Mouse (Mus musculus) ES-E14 (cell line): ENCODE measurements at regions not wholly inside any gene's neighbourhood (a gene's known extent, or its start where the extent isn't known, plus 50 kb on each side); places are given as distances from the start of the nearest gene placed in this dataset.

Source experiments
- DNase-seq: peaks from one replicate; pipeline ENCODE4 v3.0.0-alpha.2; 2013; ENCODE audit warnings: low read depth, low spot score
- H3K27ac ChIP-seq: 2 replicates; pipeline ENCODE4 v1.5.1; 2012; ENCODE audit warnings: low read depth, mild to moderate bottlenecking, low read length, moderate library complexity, mixed read lengths; ENCODE audit not compliant: poor library complexity, insufficient read depth, severe bottlenecking
- H3K36me3 ChIP-seq: 2 replicates; pipeline ENCODE4 v1.6.1; 2012; ENCODE audit warnings: mild to moderate bottlenecking, low read length, moderate library complexity, mixed read lengths; ENCODE audit not compliant: control insufficient read depth, poor library complexity, insufficient read depth, severe bottlenecking
- H3K4me1 ChIP-seq, 2 experiments: fragments of 150-350 bp in 1 of 2; sonication (generic) in 1 of 2; 2 replicates each; pipeline ENCODE4 v1.6.1; 2012; ENCODE audit warnings: low read length in 2 of 2, mild to moderate bottlenecking in 1 of 2, mixed read lengths in 1 of 2; ENCODE audit not compliant: control insufficient read depth in 2 of 2, insufficient read depth in 2 of 2, poor library complexity in 1 of 2
- H3K4me3 ChIP-seq, 2 experiments: fragments of 150-350 bp in 1 of 2; sonication (generic) in 1 of 2; 2 replicates each; pipeline ENCODE4 v1.5.1; 2012; ENCODE audit warnings: low read length in 2 of 2, low read depth in 1 of 2, mild to moderate bottlenecking in 1 of 2, mixed read lengths in 1 of 2; ENCODE audit not compliant: insufficient read depth in 1 of 2, poor library complexity in 1 of 2, severe bottlenecking in 1 of 2
- H3K9ac ChIP-seq: 2 replicates; pipeline ENCODE4 v1.6.1; 2012; ENCODE audit warnings: low read depth, mild to moderate bottlenecking, low read length, mixed read lengths; ENCODE audit not compliant: poor library complexity, insufficient read depth, severe bottlenecking
- H3K9me3 ChIP-seq: fragments of 150-350 bp; sonication (generic); 2 replicates; pipeline ENCODE4 v1.6.1; 2012; ENCODE audit warnings: low read depth, mild to moderate bottlenecking, low read length; ENCODE audit not compliant: control insufficient read depth, insufficient read depth
- CHD2 ChIP-seq: IDR thresholded peaks from 2 replicates; pipeline ENCODE4 v1.6.1; 2014; ENCODE audit warnings: mild to moderate bottlenecking, low read depth, low read length, inconsistent platforms
- HCFC1 ChIP-seq: IDR thresholded peaks from 2 replicates; pipeline ENCODE4 v1.6.1; 2012; ENCODE audit warnings: low read length, inconsistent platforms, borderline replicate concordance; ENCODE audit not compliant: insufficient read depth
- MAFK ChIP-seq: IDR thresholded peaks from 2 replicates; pipeline ENCODE4 v1.6.1; 2014; ENCODE audit warnings: mild to moderate bottlenecking, low read depth, low read length, inconsistent platforms; ENCODE audit not compliant: insufficient read depth
- ZC3H11A ChIP-seq: IDR thresholded peaks from 2 replicates; pipeline ENCODE4 v1.6.1; 2012; ENCODE audit warnings: low read depth, mild to moderate bottlenecking, inconsistent platforms, low read length, borderline replicate concordance
- ZNF384 ChIP-seq: IDR thresholded peaks from 2 replicates; pipeline ENCODE4 v1.6.1; 2012; ENCODE audit warnings: low read depth, low read length, inconsistent platforms
- in situ Hi-C, 2 experiments: fragments of 600-800 bp; cut with MboI; formaldehyde crosslinking; loops; one replicate each; pipeline ENCODE4 v1.15.1; 2025; ENCODE audit warnings: low sequenced_read_pairs in 2 of 2, inconsistent platforms in 1 of 2; ENCODE audit not compliant: unreplicated experiment in 2 of 2

- no peaks in the 10 kb centered on the region for H3K9me3 ChIP-seq
- H3K27ac ChIP-seq, result no peak overlapping the region
- TF ChIP-seq HCFC1 (no peak), MAFK (no peak), ZNF384 (no peak), ZC3H11A (peak; percentile 86)
- in situ Hi-C loops, result loop anchor here (10.0 to 25.0 kb wide), 3 partner anchors 501 to 691 kb away; no protein-coding TSS in a partner anchor
- H3K4me3 ChIP-seq, result no peak overlapping the region
- H3K9ac ChIP-seq, result no peak overlapping the region
- DNase-seq, result peak; percentile 49
- H3K36me3 ChIP-seq, result no peaks in the 10 kb centered on the region
- H3K4me1 ChIP-seq, result no peaks in the 10 kb centered on the region
Measured at GRCm38 (mm10) chr9:33095654-33096053, 459.6 kb downstream of the Ets1 start.

DNA sequence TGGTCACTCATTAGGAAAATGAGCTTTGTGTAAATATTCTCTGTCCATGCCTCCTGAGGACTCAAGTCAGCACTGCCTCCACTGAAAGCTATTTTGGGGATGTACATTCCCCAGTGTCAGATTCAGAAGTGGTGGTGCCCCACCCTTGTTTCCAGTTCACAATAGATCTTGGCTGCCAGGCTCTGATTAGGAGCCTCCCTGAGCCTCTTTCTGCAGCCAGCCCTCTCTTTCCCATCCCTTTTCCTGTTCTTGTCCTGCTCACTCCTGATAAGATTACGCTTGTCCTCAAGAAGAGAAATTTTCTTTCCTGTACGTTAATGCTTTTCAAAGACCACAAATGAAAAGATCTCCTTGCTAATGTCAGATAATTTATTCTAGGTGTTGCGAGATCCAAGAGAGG lies 465.2 kb downstream of the Ets1 start:
- no peak overlapping the region for H3K27ac ChIP-seq
- H3K4me3 ChIP-seq, result no peak overlapping the region
- TF ChIP-seq HCFC1 (no peak), ZC3H11A (no peak), CHD2 (no peak), ZNF384 (no peak), MAFK (no peak)
- H3K4me1 ChIP-seq, result no peaks in the 10 kb centered on the region
- in situ Hi-C loops, result no loop called here
- no peaks in the 10 kb centered on the region for H3K9me3 ChIP-seq
- H3K9ac ChIP-seq, result no peak overlapping the region
- no peak for DNase-seq
- no peaks in the 10 kb centered on the region for H3K36me3 ChIP-seq

DNA sequence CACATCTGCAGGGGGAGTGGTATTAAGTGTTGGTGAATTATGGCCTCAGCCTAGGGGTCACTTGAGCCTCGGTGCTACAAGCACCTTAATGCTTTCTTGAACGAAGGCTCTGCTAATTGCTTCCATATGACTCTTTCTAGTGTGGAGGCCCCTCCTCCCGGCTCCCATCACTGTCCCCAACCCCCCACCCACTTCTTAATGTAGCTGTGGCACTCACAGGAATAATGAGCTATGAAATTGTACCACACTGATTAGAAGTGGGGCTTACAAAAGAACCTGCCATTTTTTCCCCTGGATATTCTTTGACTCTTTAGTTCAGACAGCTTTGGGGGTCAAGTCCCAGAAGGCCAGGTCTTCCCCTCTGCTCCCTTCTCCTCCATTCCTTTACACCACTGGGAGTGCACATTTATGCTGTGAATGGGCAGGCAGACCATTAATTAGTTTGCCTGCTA lies 468.6 kb downstream of the Ets1 start:
- no peak for DNase-seq
- in situ Hi-C loops, result no loop called here
- H3K9me3 ChIP-seq, result no peaks in the 10 kb centered on the region
- H3K9ac ChIP-seq, result no peak overlapping the region
- no peak for TF ChIP-seq CHD2
- no peak for TF ChIP-seq HCFC1
- no peak for TF ChIP-seq ZC3H11A
- no peak for TF ChIP-seq ZNF384
- TF ChIP-seq MAFK, result no peak
- H3K4me3 ChIP-seq, result no peak overlapping the region
- no peak overlapping the region for H3K27ac ChIP-seq
- no peaks in the 10 kb centered on the region for H3K36me3 ChIP-seq
- no peaks in the 10 kb centered on the region for H3K4me1 ChIP-seq

- H3K4me3 ChIP-seq, result no peak overlapping the region
- in situ Hi-C loops, result no loop called here
- H3K9me3 ChIP-seq, result 0 out of 2 replicates have a peak, but pooled peaks cover 2% of the 10 kb centered on the region
- no peak overlapping the region for H3K9ac ChIP-seq
- no peak for DNase-seq
- no peaks in the 10 kb centered on the region for H3K4me1 ChIP-seq
- TF ChIP-seq ZC3H11A, result no peak
- no peak for TF ChIP-seq MAFK
- TF ChIP-seq ZNF384, result no peak
- no peak for TF ChIP-seq CHD2
- TF ChIP-seq HCFC1, result no peak
- H3K27ac ChIP-seq, result no peak overlapping the region
- H3K36me3 ChIP-seq, result no peaks in the 10 kb centered on the region
Measured at GRCm38 (mm10) chr9:33123841-33124240, 487.8 kb downstream of the Ets1 start.

DNA sequence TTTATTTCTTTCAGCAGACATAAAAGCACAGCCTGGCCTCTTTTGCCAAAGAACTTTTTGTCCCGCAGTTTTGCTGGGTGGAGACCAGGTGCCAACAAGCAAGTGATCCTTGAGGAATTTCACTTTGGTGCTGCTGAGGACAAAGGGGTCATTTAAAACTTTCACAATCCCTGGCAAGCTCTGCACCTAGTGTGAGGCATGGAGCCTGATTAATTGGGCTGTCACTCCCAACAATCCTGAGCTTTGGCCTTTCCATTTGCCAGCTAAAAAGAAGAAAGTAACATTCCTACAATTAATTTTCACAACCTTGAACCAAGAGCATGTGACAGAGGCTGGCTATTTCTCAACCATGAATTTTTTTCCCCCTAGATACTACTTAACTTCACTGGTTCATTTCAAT lies 516.2 kb downstream of the Ets1 start:
- no peak for TF ChIP-seq ZC3H11A
- TF ChIP-seq ZNF384, result no peak
- TF ChIP-seq MAFK, result no peak
- no peak for TF ChIP-seq CHD2
- TF ChIP-seq HCFC1, result no peak
- in situ Hi-C loops, result no loop called here
- no peak overlapping the region for H3K4me3 ChIP-seq
- no peaks in the 10 kb centered on the region for H3K4me1 ChIP-seq
- DNase-seq, result no peak
- H3K9ac ChIP-seq, result no peak overlapping the region
- H3K27ac ChIP-seq, result no peak overlapping the region
- no peaks in the 10 kb centered on the region for H3K36me3 ChIP-seq
- no peaks in the 10 kb centered on the region for H3K9me3 ChIP-seq
